Mouse (Mus musculus) urinary bladder, postnatal 14 days (tissue): ENCODE measurements at regions not wholly inside any gene's neighbourhood (a gene's known extent, or its start where the extent isn't known, plus 50 kb on each side); places are given as distances from the start of the nearest gene placed in this dataset.

ENCODE experiments used
- DNase-seq: peaks from one replicate; pipeline ENCODE4 v3.0.0; 2021; ENCODE audit warnings: low spot score

DNA sequence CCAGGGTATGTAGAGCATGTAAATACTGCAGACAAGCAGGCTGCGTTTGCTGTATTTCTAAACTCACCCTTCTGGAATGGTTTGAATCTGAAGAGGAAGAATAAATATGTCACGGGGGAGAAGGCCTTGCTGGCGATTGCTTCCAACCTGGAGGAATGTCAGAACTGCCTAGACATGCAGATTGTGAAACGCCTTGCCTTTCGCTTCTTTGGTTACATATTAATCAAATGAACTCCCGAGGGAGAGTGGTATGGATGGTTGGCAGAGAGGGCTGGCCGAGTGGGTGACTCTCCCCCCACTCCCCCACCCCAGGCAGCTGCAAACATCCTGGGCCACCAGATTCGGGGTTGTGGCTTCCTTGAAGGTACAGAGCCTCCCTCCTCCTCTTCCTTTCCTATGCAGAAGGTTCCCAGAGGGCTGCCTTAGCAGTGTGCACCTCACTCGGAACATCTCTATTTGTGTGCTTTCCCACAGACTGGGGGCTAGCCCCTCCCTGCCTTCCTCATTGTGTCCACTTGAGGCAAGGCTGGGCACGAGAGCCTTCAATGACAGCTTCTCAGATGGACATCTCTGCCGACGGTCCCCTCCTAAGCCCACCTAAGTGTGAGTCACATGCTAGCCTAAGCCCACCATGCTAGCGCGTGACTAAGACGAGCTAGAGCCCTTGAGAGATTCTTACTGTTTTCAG lies 93.3 kb downstream of the Zfp281 start:
- peak; percentile 63 for DNase-seq

DNA sequence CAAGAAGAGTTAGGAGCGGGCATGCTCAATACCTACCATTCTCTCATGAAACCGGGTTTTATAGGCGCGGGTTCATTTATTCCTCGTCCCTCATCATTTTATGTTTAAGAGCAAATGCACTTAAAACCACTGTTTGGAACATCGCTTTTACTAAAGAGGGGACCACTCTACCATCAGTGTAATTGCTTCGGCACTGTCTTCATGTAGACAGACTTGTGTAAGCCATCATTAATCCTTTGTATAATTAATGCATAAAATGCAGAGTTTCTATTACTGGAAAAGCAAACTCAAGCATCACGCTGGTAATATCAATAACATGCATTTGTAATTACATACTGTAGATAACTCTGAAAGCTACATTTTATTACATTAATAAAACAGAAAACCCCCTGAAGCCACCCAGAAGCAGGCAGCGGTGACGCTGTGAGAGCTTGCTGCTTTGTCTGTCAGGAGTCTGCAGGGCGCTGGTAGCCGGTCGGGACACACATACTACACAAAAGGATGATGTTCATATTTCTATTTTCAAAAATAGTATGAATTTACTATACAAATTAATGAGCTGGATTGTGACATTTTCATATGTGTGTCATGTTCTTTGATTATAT lies 99.2 kb downstream of the Zfp281 start:
- no peak for DNase-seq

- DNase-seq = no peak
Measured at GRCm38 (mm10) chr1:136725242-136725641, 100.5 kb downstream of the Zfp281 start.

DNA sequence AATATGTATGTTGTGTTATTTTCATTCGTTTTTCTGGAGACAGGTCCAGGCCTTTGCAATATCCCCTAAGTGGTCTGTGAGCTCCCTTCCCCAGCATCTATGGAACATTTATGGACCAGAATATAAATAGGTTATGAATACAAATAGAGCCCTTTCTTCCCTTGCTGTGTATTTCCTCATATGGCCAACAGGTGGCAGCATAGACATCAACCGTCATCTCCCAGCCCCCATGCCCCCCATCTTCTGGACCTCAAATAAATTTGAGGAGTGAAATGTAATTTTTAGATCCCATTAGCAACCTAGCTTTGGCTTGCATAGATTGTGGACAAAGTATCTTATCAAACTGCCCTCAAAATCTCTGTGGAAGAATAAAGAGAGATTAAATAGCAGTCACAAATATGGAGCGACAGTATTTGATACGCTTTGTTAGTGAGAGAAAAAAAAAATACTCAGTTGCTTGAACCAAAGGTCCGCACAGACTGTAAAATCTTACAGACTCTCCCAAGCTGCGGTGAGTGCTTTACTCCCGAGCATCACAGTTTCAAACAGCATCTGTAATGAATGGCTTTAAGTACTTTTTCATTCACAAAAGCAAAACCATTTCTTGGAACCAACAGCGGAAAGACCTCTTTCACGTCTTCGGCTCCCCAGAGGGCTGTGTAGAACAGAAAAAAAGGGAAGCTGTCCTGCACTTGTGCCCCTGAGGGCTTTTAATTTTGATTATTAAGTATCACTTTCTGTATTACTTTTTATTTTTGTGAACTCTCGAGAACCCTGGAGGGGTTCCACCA lies 101.6 kb downstream of the Zfp281 start:
- no peak for DNase-seq

DNA sequence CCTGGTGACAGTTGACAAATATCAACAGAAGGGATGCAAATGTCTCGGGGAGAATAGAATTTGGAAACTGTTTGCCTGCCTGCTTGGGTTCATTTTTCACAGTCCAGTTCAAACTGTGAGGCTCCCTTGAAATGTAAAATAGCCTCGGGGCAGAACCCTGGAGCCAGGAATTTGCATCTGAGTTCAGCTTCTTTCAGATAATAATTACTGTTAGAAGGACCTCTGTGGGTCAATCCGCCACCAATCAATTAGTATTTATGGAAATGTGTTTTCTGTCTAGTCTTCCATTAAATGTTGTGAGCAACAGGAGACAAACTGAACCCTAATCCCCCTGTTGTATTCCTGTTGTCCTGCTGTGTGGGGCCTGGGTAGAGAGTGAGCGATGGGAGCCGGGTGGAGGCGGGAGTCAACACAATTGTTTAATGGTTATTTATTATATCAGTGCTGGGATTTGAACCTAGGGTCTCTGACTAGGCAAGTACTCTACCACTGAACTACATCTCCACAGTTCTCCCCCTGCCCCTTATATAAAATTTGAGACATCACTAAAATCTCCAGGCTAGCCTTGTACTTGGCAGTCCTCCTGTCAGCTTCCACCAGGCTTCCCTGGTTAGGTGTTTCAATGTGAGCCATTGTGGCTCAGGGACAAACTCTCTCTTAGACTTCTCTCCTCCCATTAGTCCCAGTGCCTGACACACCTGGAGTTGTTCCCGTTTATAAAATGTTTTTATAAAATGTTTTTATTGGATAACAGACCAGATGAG lies 103.3 kb downstream of the Zfp281 start:
- DNase-seq = no peak

DNA sequence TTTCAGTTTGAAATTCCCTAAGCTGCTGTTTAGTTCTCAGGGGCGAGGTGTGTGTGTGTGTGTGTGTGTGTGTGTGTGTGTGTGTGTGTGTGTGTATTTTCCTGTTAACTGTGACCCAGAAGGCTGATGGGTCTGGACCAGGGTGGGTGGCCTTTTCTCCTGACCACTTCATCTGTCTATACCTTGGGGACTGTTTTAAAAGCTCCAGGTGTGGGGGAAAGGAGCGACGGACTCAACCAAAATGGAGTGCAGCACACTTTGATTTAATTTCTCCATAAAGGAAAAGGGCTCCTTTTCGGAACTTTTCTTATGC lies 103.9 kb downstream of the Zfp281 start:
- DNase-seq = no peak

DNA sequence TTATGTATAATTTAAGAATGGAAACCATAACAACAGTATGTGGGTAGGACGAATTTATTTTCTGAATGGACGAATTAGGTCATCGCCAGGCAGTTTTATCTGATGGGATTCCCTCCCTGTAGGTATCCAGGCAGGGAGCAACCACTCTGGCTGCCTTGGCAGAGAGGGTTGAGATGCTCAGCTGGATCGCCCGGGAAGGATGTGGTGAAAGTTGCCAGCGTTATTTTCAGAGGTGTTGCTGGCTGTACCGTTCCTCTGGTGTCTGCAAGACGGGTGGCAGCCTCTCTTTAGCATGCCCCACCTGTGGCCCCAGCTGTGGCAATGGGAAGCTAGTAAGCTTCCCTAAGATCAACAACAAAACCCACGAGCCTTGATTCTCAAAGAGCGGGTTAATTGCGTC lies 105.9 kb downstream of the Zfp281 start:
- no peak for DNase-seq

GRCm38 (mm10) chr1:136738030-136738429 lies 113.3 kb downstream of the Zfp281 start:
- no peak for DNase-seq

- DNase-seq = peak; percentile 38
Measured at GRCm38 (mm10) chr1:136739486-136739885, 114.8 kb downstream of the Zfp281 start.

GRCm38 (mm10) chr1:136741061-136741460 lies 116.4 kb downstream of the Zfp281 start:
- DNase-seq = no peak

DNA sequence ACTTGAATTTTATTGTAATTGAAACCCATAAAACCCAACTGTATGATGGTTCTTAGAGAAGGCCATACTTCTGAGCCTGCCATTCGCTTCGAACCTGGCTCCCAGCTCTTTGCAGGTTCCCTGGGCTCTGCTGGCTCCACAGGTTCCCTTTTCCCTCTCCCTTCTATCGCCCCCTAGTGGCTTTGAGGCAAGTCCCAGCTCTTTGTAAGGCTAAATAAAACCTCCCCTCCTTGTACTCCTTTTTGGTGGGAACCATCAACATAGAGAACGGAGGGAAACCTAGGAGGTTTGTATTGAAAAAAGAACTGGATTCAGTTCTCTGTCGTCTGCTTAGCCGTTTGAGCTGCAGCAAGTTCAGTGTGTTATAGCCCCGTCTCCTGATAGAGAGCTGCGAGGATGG lies 124.5 kb downstream of the Zfp281 start:
- DNase-seq = peak; percentile 44

DNA sequence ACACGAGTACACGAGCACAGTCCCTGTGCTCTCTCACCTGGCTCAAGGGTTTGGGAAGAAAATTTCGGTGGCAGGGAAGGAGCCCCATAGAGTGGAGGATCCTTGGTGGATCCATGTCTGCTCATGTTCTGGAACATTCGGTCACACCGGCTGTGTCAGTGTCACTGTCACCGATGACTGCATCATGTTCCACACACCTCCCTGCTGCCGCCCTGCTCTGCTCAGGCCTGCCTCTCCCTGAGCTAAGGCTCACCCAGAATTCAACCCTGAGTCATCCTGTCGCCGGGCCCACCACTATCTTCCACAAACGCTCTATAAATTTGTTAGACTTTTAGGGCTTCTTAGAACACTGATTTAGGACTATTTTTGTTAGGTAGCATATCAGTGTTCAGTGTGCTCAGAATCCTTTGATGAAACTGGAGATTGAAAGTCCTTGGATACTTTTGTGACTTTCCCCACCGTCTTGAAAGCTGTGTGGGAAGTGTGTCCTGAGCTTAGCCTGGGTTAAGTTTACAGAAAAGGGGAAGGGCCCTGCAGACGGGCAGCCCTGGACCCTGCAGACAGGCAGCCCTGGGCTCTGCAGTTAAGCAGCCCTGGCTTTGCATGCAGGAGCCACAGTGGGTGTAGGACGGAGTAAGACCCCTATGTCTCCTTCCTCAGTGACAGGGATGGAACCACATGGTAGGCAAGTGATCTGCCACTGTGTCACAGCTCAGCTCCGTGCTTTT lies 126.9 kb downstream of the Zfp281 start:
- peak; percentile 14 for DNase-seq

DNA sequence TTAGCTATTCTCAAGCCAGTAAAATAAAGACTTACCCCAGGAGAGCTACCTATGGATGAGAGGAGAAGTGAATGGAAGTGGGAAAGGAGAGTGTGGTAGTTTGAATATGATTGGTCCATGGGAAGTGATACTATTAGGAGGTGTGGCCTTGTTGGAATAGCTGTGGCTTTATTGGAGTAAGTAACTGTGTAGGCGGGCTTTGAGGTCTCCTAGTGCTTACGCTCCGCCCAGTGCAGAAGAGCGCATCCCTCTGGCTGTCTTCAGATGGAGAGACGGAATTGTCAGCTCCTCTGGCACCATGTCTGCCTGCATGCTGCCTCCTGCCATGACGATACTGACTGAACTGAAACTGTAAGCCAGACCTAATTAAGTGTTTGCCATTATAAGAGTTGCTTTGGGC lies 129.6 kb downstream of the Zfp281 start:
- no peak for DNase-seq

GRCm38 (mm10) chr1:136758730-136759129 lies 134.0 kb downstream of the Zfp281 start:
- no peak for DNase-seq

DNA sequence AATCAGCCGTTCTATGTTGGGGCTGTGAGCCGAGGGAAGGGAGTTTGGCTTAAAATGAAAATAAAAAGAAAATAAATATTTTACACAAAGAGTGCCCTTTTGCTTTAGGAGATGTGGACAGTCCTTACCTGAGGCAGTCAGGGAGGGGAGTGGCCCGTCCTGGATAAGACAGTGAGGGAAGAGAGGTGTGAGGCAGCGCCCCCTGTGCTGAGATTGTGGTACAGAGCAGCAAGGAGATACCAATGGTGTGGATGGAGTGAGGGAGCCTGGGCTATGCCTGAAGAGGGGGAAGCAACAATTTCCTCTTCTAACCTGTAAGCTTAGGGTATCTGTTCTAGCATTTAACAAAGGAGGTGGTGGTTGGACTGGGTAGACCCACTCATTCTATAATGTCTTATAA lies 134.5 kb downstream of the Zfp281 start:
- DNase-seq = no peak

DNA sequence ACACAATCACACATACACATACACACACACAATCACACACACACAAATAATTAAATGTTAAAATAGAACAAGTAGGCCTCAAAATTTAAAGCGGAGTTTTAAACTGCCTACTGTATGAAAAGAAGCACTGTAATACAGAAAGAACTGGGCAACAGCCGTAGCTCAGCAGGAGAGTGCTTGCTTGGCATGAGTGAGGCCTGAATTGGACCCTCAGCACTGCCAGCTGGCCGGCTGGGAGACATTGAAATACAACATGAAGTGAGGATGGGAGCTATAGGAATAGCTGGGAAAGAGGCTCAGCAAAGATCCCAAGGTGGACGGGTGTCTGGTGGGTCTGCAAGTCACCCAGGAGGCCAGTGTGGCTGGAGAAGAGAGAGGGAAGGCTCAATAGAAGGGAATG lies 136.8 kb downstream of the Zfp281 start:
- no peak for DNase-seq

DNA sequence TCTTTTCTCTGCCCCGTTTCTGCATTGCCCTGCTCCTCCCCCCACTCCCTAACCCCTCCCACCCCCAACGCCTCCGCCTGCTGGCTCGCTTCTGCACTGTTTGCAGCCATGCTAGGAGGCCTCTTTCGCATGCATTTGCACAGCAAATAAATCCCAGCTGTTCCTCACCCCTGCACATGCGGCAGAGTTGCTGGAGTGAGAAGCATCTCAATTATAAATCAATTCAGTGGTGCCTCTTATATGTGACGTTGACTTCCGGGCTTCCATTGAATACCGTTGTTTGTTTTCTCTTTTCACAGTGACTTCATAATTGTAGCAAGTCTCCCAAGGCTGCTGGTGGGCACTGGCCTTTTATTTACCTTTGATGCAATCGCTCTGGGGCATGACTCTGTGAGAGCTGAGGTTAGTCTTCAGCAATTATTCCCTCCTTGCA lies 144.3 kb downstream of the Zfp281 start:
- peak; percentile 37 for DNase-seq

- DNase-seq = no peak
Measured at GRCm38 (mm10) chr1:136773743-136774142, 149.0 kb downstream of the Zfp281 start.

DNA sequence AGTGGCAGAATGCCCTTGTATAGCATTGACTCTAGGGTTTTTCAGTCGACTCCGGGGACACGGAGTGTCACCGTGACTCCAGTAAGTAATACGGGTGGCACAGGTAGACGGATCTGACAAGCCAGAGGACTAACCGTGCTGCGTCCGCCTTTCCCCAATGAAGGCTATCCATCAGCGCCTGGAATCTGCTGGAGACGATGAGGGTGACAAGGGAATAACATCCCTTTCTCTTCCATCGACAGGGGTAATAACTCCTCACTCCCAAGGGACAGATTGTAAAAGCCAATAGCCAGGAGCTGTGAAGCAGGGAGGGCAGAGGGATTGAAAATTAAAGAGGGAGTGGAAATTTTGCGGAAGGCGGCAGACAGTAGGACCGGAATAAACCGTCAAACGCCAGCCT lies 151.5 kb downstream of the Zfp281 start:
- no peak for DNase-seq

- DNase-seq = no peak
Measured at GRCm38 (mm10) chr1:136777263-136777980, 152.7 kb downstream of the Zfp281 start.

DNA sequence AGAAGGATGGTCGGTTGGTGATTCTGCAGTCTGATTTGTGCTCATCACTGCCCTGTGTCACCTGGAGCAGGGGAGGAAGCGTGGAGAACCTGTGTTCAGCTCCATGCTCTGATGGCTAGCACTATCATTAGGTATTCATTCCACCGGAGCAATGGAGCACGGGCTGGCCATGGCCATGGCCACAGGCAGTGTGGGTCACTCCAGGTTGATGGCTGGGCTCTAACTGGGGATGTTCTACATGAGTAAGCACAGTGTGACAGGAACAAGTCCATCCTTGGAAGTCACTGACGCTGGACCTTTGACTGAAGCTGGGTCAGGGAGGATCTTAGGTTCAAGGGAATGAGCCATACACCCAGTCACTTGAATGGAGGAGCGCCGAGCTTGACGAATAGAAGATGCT lies 154.7 kb downstream of the Zfp281 start:
- DNase-seq = no peak
